Mouse (Mus musculus): ENCODE data around the gene Atic. TPM values are rescaled to one million over a fixed set of nuclear protein-coding genes. Genes with fewer than 3 reads are reported as not detected.

Atic gene
- total RNA-seq, 4 experiments from 2014 or later, result 65.3 to 66.7 (median 66.3) TPM

- no peak for DNase-seq
These were observed 38.4 kb downstream of the Atic start for GRCm38 (mm10) chr1:71595365-71595764.

DNA sequence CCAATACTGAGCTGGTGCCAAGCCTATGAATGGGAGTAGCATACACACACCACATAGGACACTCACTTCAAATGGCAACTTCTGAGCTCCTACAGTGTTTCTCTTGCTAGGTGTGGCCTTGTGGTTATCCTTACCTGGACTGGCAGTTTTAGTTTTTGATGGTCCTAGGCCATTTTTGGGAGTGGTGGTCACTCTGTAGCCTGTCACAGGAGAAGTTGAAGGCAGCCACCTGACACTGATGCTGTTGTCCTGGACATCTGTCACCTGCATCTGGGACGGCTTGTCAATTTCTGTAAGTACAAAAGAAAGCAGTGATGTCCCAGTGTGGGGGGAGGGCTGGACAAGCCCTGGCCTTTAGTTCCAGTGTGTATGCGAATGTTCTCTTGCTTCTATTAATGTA, 48.8 kb downstream of the Atic start:
- no peak for DNase-seq

- DNase-seq, result no peak
These were observed 49.8 kb downstream of the Atic start for GRCm38 (mm10) chr1:71606600-71607325.

GRCm38 (mm10) chr1:71609057-71609775, 52.3 kb downstream of the Atic start:
- no peak for DNase-seq

DNA sequence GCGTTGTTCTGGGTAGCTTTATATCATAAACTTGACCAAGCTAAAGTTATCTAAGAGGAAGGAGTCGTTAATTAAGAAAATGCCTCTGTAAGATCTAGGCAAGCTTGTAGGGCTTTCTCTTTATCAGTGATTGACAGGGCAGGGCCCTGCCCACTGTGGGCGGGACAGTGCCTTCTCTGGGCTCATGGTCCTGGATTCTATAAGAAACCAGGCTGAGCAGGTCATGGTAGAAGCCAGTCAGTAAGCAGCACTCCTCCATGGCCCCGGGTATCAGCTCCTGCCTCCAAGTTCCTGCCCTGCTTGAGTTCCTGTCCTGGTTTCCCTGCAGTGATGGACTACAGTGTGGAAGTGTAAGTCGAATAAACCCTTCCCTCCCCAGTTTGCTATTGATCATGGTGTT, 53.0 kb downstream of the Atic start:
- no peak for DNase-seq

DNA sequence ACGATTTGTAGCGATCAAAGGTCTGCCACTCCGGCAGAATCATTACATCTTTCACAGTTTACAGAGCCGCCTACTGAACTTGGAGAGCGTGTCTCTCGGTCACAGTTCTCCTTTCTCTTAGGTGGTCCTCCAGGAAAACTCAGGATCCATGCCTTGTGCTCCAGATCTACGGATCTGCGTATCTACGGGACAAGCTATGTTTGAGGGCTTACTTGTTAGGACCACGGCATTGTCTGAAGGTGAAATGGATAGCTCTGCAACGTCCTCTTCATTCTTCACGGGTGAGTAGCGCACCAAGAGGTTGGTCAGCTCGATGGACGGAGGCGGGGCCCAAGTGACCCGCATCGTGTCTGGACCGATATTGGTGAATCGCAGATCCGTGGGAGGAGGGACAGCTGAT, 55.3 kb downstream of the Atic start:
- DNase-seq, result no peak

DNA sequence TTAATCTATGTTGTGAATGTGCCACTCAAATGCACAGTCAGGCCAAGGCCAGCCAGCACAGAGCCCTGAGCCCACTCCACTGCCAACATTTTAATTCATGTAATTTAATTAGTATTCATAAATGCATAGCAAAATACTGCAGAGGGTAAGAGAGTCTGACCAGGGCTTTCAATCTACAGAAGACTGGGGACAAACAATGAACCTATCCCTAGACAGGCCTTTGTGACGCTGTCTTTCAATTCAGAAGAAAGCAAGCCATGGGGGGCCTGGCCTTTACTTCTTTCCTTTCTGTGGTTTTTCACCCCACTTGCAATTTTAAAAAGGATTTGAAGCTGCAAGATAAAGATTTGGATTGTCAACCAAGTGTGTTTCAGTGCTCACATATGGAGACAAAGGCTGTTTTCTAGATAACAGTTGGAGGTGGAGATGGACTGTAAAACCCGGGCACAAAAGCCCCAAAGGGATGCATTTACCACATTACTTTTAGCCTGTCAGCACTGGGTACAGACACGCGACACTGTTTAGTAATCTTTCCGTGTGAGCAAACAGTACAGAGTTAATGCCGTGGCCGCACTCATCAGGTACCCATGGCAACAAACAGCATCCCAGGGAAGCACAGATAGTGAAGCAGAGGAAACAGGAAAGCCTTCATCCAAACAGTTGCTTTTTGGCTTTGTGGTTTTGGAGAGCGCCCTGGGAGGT, 57.7 kb downstream of the Atic start:
- no peak for DNase-seq

GRCm38 (mm10) chr1:71621526-71621925, 64.6 kb downstream of the Atic start:
- DNase-seq, result no peak

GRCm38 (mm10) chr1:71623625-71624024, 66.7 kb downstream of the Atic start:
- DNase-seq, result no peak

Other genes starting within 250 kb of the Atic start
- not detected for gene Abca12, start 142.2 kb upstream of the Atic start, total RNA-seq (2022)
- gene Fn1, start 96.0 kb downstream of the Atic start, total RNA-seq (2022), result 10 to 100 TPM; 21.4 to 50.9 (median 36.7) TPM